In genomic region chr1:107708601-107709000, GRCm38 (mm10) we compare ENCODE assay signal across 16 mouse cellular contexts.
"Had no signal": no experiment of that assay in that cellular context is flagged by ENCODE, and none has a peak within 500 bp of the region (broad histone marks: within the 10 kb centered on the region; RNA-seq: fewer than 3 reads in every experiment).

No protein-coding gene starts in this region.

- H3K9me3 ChIP-seq: limb, embryonic 12.5 days; limb, embryonic 15.5 days; liver, embryonic 12.5 days; liver, embryonic 15.5 days had no signal

- H3K4me2 ChIP-seq: limb, embryonic 12.5 days; limb, embryonic 15.5 days; liver, embryonic 12.5 days; liver, embryonic 15.5 days; midbrain, embryonic 11.5 days had no signal

- H3K4me3 ChIP-seq: limb, embryonic 12.5 days; limb, embryonic 15.5 days; liver, embryonic 12.5 days; liver, embryonic 15.5 days had no signal

- H3K4me1 ChIP-seq: limb, embryonic 12.5 days; limb, embryonic 15.5 days; liver, embryonic 12.5 days; liver, embryonic 15.5 days had no signal

- H3K27ac ChIP-seq: kidney, postnatal 0 days; limb, embryonic 12.5 days; limb, embryonic 15.5 days; liver, embryonic 12.5 days; liver, embryonic 15.5 days had no signal

- H3K27me3 ChIP-seq: limb, embryonic 12.5 days; limb, embryonic 15.5 days; liver, embryonic 12.5 days; liver, embryonic 15.5 days had no signal

- DNase-seq: kidney, postnatal 4 days; left cerebral cortex, postnatal 4 days; lung, adult 2 months; lung, postnatal 14 days; lung, postnatal 4 days; midbrain, embryonic 14.5 days; thymus, adult 18-20 months; thymus, postnatal 14 days; thymus, postnatal 4 days had no signal

- H3K9ac ChIP-seq: limb, embryonic 12.5 days; limb, embryonic 15.5 days; liver, embryonic 12.5 days; liver, embryonic 15.5 days had no signal

- H3K36me3 ChIP-seq: limb, embryonic 12.5 days; limb, embryonic 15.5 days; liver, embryonic 12.5 days; liver, embryonic 15.5 days had no signal

- ATAC-seq: intestine, postnatal 0 days; liver, embryonic 12.5 days had no signal
